Mouse (Mus musculus): Measurements from ENCODE around the gene Acot8. TPM values are rescaled to one million over a fixed set of nuclear protein-coding genes. Genes with fewer than 3 reads are reported as not detected.
A peak's percentile ranks its signal among the peaks of the same experiment; 100 is the strongest.
"Not testable (repeated sequence)": the region's sequence is repeated elsewhere in the genome, so short reads cannot be mapped to it uniquely, and the experiment has no call there.

Acot8 gene
- total RNA-seq, 4 experiments from 2014 or later, result 8.1 to 10.9 (median 8.4) TPM

- no peak for DNase-seq (ENCODE audit: low spot score in 2 of 2)
Measured at GRCm38 (mm10) chr2:164813557-164813956, 8.9 kb upstream of the Acot8 start.

DNA sequence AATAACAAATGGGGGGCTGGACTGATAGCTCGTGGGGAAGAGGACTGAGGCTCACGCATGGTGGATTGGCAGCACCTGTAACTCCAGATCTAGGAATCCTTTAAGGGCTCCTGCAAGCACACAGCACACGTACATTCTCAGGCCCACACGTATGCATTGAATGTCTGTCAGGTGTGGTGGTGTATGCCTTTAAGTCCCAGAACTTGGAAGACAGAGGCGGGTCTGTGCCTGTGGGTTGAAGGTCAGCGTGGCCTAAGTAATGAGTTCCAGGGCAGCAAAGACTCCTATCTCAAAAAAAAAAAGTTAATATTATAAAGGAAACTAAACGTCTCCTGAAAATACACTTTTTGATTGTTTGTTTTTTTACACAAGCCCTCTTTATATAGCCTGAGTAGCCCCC lies 1.9 kb upstream of the Acot8 start:
- DNase-seq (ENCODE audit: low spot score in 2 of 2), result no peak

DNA sequence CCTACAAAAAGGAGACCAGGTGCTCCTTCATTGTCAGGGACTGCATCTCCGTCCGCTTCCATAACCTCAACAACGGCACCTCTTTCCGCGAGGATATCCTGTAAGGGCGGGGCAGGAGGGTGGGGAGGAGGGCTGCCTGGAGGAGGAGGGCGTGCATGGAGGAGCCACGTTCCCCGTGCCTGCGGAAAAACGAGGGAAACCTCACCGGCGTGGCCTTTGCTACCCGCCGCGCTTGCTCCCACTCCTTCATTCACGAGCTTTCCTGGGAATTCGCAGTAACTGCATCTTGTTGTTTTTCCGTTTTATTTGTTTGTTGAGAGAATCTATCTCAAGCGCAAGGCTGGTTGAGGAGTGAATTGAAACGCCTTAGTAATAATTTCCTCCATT lies 643 bp upstream of the Acot8 start:
- no peak for DNase-seq (ENCODE audit: low spot score in 2 of 2)

GRCm38 (mm10) chr2:164803921-164804313 lies 765 bp downstream of the Acot8 start:
- no peak for DNase-seq (ENCODE audit: low spot score in 2 of 2)

GRCm38 (mm10) chr2:164803201-164803920 lies 1.3 kb downstream of the Acot8 start:
- DNase-seq (ENCODE audit: low spot score in 2 of 2), result no peak

GRCm38 (mm10) chr2:164800252-164801004 lies 4.3 kb downstream of the Acot8 start:
- DNase-seq (ENCODE audit: low spot score in 2 of 2), result no peak

DNA sequence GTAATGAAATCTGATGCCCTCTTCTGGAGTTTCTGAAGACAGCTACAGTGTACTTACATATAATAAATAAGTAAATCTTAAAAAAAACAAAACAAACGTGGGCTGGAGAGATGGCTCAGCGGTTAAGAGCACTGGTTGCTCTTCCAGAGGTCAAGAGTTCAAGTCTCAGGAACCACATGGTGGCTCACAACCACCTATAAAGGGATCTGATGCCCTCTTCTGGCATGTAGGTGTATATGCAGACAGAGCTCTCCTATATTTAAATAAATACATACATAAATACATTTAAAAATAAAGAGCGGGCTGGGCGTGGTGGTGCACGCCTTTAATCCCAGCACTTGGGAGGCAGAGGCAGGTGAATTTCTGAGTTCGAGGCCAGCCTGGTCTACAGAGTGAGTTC lies 6.1 kb downstream of the Acot8 start:
- not testable (repeated sequence) for DNase-seq (ENCODE audit: low spot score in 2 of 2)

- DNase-seq (ENCODE audit: low spot score in 2 of 2), result no peak
Measured at GRCm38 (mm10) chr2:164795868-164796267, 8.8 kb downstream of the Acot8 start.

DNA sequence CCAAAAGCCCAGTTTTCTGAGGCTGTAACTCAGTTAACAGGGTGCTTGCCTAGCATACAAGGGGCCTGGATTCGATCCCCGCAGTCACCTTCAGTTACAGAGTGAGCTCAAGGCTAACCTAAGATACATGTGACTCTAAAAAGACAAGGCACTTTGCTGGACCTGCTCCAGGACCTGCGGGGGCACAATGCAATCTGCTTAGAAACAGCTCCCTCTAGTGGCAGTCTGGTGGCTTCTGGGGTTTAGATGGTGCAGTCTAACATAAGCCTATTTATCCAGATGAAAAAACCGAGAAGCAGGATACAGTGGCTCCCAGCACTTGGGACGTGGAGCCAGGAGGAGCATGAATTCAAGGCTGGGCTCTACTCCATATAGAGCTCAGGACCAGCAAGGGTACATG lies 10.4 kb downstream of the Acot8 start:
- peak; percentile 69 to 80 for DNase-seq (ENCODE audit: low spot score in 2 of 2)

- no peak for DNase-seq (ENCODE audit: low spot score in 2 of 2)
Measured at GRCm38 (mm10) chr2:164793772-164794171, 10.9 kb downstream of the Acot8 start.

DNA sequence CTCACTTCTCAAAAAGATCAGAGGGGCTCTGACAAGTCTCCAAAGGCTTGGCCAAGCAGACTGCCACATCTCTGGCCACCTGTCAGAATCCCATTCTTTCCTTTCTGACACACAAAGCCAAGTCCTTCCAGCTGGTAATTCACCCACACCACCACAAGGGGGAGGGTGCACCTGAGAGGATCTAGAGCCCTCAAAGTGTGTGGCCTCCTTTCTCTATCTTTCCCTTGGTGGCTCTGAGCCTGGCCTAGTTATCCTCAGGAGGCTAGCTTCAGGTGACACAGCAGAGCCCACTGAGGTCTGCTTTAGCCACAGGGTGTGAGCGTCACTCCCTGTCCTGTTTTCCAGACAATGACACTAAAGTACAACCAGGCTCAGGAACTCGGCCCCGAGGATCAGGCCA lies 11.4 kb downstream of the Acot8 start:
- peak; percentile 44 to 55 for DNase-seq (ENCODE audit: low spot score in 2 of 2)

DNA sequence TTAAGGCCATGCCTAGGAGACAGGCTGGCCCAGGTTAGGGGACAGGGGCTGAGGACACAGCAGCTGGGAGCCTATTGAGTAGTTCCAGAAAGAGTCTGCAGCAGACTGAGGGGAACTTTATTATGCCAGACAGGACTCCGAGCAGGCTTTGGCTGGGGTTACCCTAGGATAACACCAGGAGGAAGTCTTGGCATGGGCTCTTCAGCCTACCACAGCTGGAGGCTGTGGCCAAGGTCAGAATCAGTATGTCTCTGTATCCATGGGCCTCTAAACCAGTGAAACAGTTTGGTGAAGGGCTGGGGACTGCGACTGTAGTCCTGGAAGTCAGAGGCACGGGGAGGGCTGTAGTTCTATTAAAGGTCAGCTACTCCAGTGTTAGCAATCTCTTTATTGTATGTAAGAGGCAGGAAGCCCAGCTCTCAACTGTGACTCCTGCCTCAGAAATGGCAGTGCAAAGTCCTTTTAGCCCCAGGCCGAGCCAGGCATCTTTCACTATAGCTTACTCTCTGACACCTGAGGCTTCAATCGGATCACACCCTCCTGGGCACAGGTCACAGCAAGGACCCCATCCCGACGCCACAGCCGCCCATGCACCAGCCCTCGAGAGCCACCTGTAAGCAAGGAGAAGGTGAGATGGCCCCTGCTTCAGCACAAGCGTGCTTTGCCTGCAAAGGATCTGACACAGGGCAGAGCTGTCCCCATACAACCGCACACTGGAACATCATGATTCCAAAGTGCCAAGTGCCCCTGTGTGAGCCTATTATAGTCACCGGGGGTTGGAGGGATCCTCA lies 12.1 kb downstream of the Acot8 start:
- no peak for DNase-seq (ENCODE audit: low spot score in 2 of 2)

- no peak for DNase-seq (ENCODE audit: low spot score in 2 of 2)
Measured at GRCm38 (mm10) chr2:164791841-164792261, 12.8 kb downstream of the Acot8 start.

GRCm38 (mm10) chr2:164790451-164790850 lies 14.2 kb downstream of the Acot8 start:
- DNase-seq (ENCODE audit: low spot score in 2 of 2), result no peak

DNA sequence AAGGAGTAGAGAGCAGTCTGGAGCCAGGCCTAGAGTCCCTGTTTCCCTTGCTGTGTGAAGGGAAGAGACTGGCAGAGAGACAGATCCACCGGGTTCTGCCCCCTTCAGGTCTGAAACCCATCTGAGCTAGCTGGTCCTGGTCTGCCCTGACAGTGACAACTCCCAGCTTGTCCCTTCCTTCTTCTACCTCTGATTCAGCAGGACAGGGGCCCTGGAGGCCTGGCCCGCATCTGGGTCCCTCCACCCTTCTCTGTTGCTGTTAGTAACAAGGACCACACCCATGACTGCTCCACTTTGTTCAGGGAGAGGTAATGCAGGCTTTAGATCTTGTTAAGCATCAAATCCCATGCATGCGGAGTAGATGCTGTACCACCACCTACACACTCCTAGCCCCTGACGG lies 16.3 kb downstream of the Acot8 start:
- no peak for DNase-seq (ENCODE audit: low spot score in 2 of 2)

- no peak for DNase-seq (ENCODE audit: low spot score in 2 of 2)
Measured at GRCm38 (mm10) chr2:164787779-164788178, 16.9 kb downstream of the Acot8 start.

- DNase-seq (ENCODE audit: low spot score in 2 of 2), result no peak
Measured at GRCm38 (mm10) chr2:164787032-164787431, 17.6 kb downstream of the Acot8 start.

DNA sequence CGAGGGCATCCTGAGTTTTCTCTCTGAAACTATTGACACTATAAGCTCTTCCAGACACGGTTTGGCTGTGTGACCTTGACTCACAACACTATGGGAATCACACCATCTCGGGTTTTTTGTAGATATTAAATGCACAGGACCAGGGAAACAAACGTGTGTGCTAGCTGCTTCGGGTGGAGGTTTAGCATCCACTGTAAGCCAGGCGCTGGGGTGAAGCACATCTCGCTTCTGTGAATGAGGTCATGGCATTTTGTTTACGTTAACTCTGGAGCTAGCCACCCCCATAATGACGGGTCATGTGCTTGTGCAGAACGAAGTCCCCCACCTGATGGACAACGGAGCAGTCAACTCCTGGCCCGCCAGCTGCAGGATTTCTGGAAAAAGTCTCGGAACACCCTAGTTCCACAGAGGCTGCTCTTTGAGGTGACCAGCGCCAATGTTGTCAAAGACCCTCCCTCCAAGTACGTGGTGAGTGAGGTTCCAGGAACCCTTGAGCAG lies 18.2 kb downstream of the Acot8 start:
- no peak for DNase-seq (ENCODE audit: low spot score in 2 of 2)

- DNase-seq (ENCODE audit: low spot score in 2 of 2), result peak; percentile 89 to 94
Measured at GRCm38 (mm10) chr2:164785481-164786387, 18.9 kb downstream of the Acot8 start, which contains the start of gene Snx21. Gene Snx21, plus strand, starts transcription at chr2:164785823.

DNA sequence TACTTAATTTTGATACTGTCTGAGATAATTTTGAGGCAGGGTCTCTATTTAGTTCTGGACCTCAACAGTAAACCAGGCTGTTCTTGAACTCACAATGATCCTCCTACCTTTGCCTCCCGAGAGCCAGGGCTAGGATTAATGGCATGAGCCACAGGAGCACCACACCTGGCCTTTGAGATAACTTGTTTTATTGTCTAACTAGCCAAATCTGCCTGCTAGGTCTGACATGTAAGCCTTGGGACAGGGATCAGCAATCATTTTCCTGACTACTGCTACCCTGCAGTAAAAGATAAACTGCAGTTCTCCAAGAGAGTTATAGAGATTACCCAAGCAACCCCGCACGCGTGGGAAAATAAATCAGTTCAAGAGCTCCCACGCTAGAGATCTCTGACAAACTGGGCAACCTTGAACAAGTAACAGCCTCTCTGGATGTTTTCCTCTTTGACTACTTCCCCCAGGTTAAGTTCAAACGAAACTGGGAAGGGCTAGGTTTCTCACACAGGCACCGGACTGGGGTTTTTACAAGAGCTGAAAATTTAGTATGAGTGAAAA lies 19.7 kb downstream of the Acot8 start:
- no peak for DNase-seq (ENCODE audit: low spot score in 2 of 2)
